Mouse (Mus musculus) kidney, adult 2 months (tissue): Measurements from ENCODE around the gene Setd1a.

Source experiments
- CTCF ChIP-seq: fragments of 200-500 bp; conservative IDR thresholded peaks from 2 replicates; pipeline ENCODE4 v1.5.1; 2011; ENCODE audit warnings: low read depth, mild to moderate bottlenecking, control low read depth, low read length, moderate library complexity, mixed read lengths; ENCODE audit not compliant: insufficient read depth, insufficient read length
- POLR2A ChIP-seq: fragments of 200-500 bp; IDR thresholded peaks from one replicate; pipeline ENCODE4 v1.6.1; 2011; ENCODE audit warnings: low read depth, low read length, control low read depth

DNA sequence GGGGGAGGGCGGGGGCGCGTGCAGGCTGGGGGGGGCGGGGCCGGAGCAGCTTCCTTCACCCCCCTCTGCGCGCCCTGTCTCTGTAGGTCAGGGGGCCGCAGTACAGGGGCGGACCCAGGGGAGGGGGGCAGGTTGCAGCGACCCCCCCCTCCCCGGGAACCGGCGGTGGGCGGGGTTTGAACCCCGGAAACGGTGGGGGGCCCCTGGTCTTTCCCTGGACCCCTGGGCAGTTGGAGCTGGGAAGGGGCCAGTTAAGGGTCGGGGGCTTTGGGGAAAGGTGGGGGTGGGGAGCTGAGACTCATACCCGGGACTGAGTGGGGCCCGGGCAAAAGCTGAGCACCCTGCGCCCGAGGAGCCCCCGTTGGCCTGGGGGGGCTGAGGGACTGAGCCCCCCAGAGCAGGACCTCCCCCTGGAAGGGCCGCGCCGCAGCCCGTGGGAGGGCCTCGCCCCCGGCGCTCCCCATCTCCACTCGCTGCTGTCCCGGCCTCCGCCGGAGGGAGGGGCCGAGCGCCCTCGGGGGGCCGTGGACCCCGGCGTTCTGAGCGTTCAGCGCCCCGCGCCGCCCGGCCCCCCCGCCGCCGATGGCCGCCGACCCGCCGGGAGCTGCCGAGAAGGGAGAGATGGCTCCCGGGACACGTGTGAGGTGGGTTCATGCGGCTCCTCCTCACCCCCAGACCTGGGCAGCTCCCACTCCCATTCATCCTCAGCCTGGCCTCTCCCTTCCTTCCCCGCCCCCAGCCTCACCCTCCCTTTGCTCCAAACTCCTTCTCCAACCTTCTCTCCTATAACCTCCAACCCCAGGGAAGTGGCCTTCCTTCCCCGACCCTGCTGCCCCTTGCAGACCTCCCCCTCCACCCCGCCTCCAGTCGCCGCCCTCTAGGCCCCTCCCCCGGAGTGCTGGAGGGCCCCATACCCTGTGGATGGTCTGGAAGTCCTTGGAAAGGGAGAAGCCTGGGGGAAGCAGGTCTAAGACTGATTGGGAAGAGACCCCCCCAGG lies 29.7 kb upstream of the Setd1a start:
- TF ChIP-seq POLR2A: no peak
- TF ChIP-seq CTCF: no peak
